Mouse (Mus musculus) CD4-positive helper T cell, adult 2 months (primary cell): ENCODE measurements around the gene Nsg1.

Experiments used
- DNase-seq: peaks from one replicate; pipeline ENCODE4 v3.0.0-alpha.2; 2012; ENCODE audit warnings: low read depth, missing footprints, low spot score

Gene Nsg1

DNA sequence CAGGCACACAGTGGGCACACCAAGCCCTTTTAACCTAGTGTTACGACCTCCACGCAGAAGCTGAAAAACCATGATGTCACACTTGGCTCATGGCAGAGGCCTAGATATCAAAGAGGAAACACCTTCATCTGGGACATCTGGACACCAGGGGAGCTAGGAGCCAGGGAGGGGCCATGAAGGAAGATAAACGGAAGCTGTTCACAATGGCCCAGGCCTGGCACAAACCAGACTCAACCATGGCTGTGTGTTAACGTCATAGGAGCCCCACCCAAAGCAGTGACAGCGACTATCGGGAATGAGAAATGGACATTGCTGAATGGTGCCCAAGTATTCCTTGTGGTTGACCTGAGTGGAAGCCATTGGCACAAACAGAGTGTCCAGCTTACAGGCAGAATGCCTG lies 13.2 kb downstream of the Nsg1 start:
- DNase-seq = no peak

DNA sequence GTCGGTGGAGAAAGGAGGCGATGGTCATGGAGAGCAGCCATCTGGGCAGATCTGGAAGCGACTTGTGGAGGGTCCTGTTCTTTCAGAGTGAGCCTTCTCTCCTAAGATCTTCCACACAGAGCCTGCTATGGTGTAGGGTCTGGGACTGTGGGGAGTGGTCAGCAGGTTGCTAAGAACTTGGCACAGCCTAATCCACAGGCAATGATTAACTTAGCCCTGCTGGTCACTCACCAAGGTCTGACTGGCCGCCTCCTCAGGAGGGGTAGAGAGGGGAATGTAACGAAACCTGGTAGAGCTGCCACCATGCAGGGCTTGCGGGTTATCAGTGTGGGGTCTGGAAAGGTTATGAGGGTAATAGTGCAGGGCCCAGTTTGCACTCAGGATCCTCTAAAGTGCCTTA lies 18.8 kb downstream of the Nsg1 start:
- no peak for DNase-seq

DNA sequence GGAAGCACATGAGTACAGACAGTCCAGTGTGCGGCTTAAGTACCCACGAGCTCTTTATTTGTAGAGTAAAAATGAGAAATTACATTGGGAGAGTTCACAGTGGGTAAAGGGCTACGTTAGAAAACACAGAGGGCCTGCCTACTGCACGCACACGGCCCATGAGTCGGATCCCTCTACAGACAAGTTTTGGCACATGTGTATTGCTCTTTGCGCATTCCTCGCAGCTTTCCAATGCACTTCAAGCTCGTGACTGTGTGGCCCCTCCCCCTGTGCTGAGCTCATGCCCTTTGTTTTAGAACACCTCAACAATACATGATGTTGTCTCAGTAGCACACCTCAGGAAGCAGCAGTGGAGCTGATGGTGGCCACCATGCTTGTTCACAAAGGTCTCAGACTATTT lies 22.5 kb downstream of the Nsg1 start:
- no peak for DNase-seq

DNA sequence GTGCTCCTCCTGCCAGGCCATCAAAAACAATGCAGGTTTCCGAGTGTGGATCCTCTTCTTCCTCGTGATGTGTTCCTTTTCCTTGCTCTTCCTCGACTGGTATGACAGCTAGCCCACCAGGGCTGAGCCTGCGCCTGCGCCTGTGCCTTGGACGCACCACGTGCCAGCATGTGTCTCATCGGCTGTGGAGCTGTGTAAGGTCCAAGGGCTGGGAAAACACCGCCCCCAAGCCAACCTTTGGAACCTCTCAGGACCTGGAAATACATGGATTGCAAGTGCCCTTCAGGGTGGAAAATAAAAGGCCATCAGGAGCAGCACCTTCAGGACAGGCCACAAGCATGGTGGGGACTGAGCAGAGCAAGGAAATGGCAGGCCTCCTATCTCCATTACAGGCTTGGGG lies 23.5 kb downstream of the Nsg1 start:
- no peak for DNase-seq

GRCm38 (mm10) chr5:38129339-38129738 lies 30.4 kb downstream of the Nsg1 start:
- DNase-seq = no peak

DNA sequence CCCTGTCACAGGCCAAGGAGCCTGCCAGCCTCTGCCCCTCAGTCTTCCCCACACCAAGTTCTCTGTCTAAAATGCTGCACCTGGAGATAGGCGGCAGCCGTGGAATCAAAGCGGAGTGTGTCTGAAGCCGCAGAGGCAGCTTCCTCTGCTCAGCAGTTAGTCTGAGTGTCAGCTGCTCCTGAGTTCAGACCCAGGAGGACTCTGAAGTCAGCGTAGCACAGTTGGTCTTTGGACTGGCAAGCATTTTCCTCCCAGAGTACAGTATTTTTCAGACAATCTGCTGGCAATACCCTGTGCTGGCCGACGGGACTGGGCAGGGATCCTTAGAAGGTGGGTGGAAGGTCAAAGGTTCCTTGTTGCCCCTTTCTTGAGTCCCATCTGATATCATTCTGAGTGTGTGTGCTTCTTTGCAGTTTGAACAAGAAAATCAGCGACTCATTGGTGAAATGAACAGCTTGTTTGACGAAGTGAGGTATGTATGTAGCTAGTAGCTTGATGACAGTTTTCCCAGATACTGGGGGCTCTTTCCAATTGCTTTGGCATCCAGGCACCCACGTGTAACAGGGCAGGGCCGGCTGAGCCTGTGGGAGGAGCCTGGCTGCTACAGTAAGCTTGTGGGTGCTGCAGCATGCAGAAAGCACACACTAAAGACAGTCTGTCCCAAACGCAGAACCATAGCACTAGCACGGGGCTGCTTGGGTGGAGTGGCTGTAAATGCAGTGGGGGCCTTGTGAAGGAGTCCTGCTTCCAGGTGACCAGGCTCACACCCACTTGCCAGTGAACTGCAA lies 33.0 kb downstream of the Nsg1 start:
- DNase-seq = no peak

DNA sequence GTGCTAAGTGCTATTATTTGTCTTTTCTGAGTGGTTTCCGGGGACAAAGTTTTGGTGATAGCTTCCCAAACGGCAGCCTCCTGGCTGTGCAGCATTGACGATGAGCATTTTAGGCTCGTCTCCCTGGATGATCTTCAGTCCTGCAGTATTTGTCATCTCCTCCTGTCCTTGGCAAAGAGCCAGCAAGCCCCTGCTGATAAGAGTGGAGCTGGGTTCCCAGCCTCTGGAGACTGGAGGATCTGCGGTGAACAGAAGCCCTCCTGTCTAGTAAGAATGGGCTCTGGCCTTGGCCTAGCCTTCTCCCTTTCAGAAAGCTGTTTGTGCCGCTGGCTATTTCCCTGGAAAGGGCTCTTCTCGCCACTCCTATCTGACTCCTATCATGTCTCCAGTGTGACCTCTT lies 38.0 kb downstream of the Nsg1 start:
- DNase-seq = no peak

GRCm38 (mm10) chr5:38119268-38119667 lies 40.4 kb downstream of the Nsg1 start:
- no peak for DNase-seq

DNA sequence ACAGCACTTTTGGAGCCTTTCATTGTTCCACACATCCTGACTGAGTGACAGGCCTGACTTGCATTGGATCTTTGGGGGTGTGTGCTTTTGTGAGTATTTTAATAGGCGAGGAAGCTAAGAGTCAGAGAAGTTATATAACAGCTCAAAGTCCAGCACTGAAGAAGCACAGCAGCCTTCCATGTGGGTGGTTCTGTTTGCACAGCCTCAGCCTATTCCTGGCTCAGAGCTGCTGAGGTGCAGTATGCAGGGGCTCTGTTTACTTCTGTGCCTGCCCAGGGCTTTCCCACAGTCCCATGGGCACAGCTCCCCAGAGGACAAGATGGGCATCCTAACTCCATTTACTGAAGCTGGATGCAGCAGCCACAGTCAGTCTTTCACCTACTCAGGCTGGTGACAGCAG lies 42.7 kb downstream of the Nsg1 start:
- no peak for DNase-seq

DNA sequence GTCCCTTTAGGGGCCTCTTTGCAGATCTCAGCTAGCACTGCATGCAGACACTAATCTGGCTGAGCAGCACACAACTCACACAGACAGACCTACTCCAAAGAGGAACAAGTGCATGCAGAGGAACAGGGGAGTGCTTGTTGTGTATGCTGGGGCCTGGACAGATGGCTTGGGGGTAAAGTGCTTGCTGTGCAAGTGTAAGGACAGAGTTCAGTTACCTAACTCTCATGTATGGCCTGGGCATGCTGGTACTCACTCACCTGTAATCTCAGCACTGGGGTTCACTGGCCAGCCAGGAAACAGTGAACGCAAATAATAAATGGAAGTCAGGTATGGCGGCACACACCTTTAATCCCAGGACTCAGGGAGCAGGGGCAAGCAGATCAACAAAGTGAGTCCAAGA lies 45.2 kb downstream of the Nsg1 start:
- no peak for DNase-seq

- DNase-seq = no peak
Measured at GRCm38 (mm10) chr5:38106807-38107206, 52.9 kb downstream of the Nsg1 start.

- no peak for DNase-seq
Measured at GRCm38 (mm10) chr5:38106080-38106697, 53.5 kb downstream of the Nsg1 start.

GRCm38 (mm10) chr5:38102945-38103344 lies 56.8 kb downstream of the Nsg1 start:
- no peak for DNase-seq

GRCm38 (mm10) chr5:38099139-38099676 lies 60.5 kb downstream of the Nsg1 start:
- no peak for DNase-seq

- DNase-seq = no peak
Measured at GRCm38 (mm10) chr5:38097501-38098093, 62.1 kb downstream of the Nsg1 start.

GRCm38 (mm10) chr5:38094331-38094730 lies 65.4 kb downstream of the Nsg1 start:
- DNase-seq = no peak

DNA sequence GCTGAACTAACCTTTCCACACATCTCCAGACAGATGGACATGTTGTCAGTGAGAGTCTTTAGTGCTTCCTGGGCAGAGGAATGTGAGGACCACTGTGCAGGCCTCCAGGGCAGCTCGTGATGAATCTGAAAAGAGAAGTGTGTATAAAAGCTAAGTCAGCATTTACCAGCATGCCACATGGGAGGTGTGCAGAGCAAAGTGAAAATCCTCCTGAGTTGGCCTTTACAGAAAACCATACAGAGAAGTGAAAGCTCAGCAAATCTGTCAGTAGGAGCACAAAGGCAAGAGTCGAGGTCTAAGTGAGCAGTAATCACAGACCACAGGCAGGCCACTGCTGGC lies 67.8 kb downstream of the Nsg1 start:
- no peak for DNase-seq

DNA sequence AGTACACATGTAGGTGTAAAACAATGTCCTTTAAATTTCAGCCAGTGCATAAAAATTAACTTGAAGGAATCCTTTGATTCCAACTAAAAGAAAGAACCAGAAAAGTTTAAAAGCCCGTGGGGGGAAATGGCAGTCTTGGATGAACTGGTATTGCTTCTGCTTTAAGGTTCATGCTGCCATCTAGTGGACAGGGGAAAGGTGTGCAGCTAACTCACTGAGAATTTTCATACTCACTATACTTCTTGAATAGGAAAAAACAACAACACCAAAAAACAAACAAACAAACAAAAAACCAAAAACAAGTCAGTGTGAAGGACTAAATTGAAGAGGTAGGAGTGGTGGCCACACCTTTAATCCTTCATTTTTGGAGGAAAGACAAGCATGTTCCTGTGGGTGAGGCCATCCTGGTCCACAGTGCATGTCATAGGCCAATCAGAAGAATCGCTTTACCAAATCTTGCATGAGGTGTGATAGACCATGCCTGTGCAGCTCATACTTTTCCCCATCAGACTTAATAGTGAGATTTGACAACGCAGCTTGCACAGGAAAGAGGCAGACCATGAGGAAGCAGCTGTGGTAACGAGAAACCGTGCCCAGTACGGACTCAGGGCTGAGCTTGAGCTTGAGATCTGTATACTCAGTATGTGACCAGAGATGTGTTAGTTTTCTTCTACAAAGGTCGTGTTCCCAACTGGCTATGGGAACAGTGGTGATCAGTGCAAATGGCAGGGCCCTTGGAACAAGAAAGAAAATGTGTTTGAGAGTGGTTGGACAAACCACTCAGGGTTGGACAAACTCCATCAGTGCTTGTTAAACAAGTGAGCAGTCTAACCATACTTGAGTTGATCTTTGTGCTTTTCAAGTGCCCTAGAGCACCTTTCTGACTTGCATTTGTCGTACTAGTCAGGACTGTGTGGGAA lies 68.4 kb downstream of the Nsg1 start:
- peak; percentile 52 for DNase-seq

- no peak for DNase-seq
Measured at GRCm38 (mm10) chr5:38090581-38090980, 69.1 kb downstream of the Nsg1 start.

- DNase-seq = no peak
Measured at GRCm38 (mm10) chr5:38090111-38090510, 69.6 kb downstream of the Nsg1 start.
